Mouse (Mus musculus): Measurements from ENCODE around the gene Lpp. TPM values are rescaled to one million over a fixed set of nuclear protein-coding genes. Genes with fewer than 3 reads are reported as not detected.

Lpp gene
- polyA plus RNA-seq, 1 experiment from 2014 or later: 107 TPM

GRCm38 (mm10) chr16:24780545-24780944 lies 387.2 kb downstream of the Lpp start:
- Histone ChIP-seq H3K4me2 (replicated peaks; ENCODE audit: low read depth, low read length) (no peak overlapping the region), H3K36me3 (ENCODE audit: control insufficient read depth, insufficient read depth, low read length) (no peaks in the 10 kb centered on the region), H3K4me1 (ENCODE audit: control insufficient read depth, insufficient read depth, low read length) (no peaks in the 10 kb centered on the region), H3K27me3 (ENCODE audit: control insufficient read depth, insufficient read depth, low read length) (no peaks in the 10 kb centered on the region), H3K4me3 (ENCODE audit: low read depth, low read length) (no peak overlapping the region), H3K27ac (ENCODE audit: low read length) (no peak overlapping the region), H3K9ac (replicated peaks; ENCODE audit: low read depth, low read length) (no peak overlapping the region), H3K9me3 (ENCODE audit: control insufficient read depth, low read depth, low read length) (no peaks in the 10 kb centered on the region)
- no peak for ATAC-seq (ENCODE audit: insufficient number of reproducible peaks, insufficient read depth, low FRiP score, low read depth)
- 65% methylated on average over 7 of the region's 7 CpGs for WGBS

GRCm38 (mm10) chr16:24781922-24782321 lies 388.6 kb downstream of the Lpp start:
- Histone ChIP-seq H3K9me3 (ENCODE audit: control insufficient read depth, low read depth, low read length) (no peaks in the 10 kb centered on the region), H3K4me3 (ENCODE audit: low read depth, low read length) (no peak overlapping the region), H3K4me2 (replicated peaks; ENCODE audit: low read depth, low read length) (no peak overlapping the region), H3K27ac (ENCODE audit: low read length) (no peak overlapping the region), H3K4me1 (ENCODE audit: control insufficient read depth, insufficient read depth, low read length) (no peaks in the 10 kb centered on the region), H3K9ac (replicated peaks; ENCODE audit: low read depth, low read length) (no peak overlapping the region), H3K27me3 (ENCODE audit: control insufficient read depth, insufficient read depth, low read length) (no peaks in the 10 kb centered on the region), H3K36me3 (ENCODE audit: control insufficient read depth, insufficient read depth, low read length) (no peaks in the 10 kb centered on the region)
- WGBS: 64% methylated on average over 3 of the region's 3 CpGs
- no peak for ATAC-seq (ENCODE audit: insufficient number of reproducible peaks, insufficient read depth, low FRiP score, low read depth)

GRCm38 (mm10) chr16:24785651-24786050 lies 392.3 kb downstream of the Lpp start:
- Histone ChIP-seq H3K36me3 (ENCODE audit: control insufficient read depth, insufficient read depth, low read length) (no peaks in the 10 kb centered on the region), H3K9me3 (ENCODE audit: control insufficient read depth, low read depth, low read length) (no peaks in the 10 kb centered on the region), H3K9ac (replicated peaks; ENCODE audit: low read depth, low read length) (no peak overlapping the region), H3K4me3 (ENCODE audit: low read depth, low read length) (no peak overlapping the region), H3K27me3 (ENCODE audit: control insufficient read depth, insufficient read depth, low read length) (no peaks in the 10 kb centered on the region), H3K4me1 (ENCODE audit: control insufficient read depth, insufficient read depth, low read length) (no peaks in the 10 kb centered on the region), H3K4me2 (replicated peaks; ENCODE audit: low read depth, low read length) (no peak overlapping the region), H3K27ac (ENCODE audit: low read length) (no peak overlapping the region)
- ATAC-seq (ENCODE audit: insufficient number of reproducible peaks, insufficient read depth, low FRiP score, low read depth): no peak
- WGBS: 85% methylated on average over 1 of the region's 1 CpGs

DNA sequence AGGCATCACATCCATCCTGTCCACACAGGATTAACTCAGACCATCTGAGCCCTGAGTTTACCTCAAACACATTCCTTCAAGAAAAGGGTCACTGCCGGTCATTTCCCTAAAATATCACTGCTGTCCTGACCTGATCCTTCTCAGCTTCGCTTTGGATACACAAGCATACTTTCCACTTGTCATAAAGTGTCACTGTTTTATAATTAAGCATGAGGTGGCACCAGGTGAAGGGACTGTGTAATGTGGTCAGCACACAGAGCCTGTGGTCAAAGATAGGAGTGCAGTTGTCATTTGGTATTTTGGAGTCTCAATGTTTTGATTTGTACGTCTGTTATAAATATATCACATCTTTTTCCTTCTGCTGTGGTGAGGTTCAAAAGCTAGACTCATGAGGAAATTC lies 395.7 kb downstream of the Lpp start:
- no peak for ATAC-seq (ENCODE audit: insufficient number of reproducible peaks, insufficient read depth, low FRiP score, low read depth)
- no peaks in the 10 kb centered on the region for H3K27me3 ChIP-seq (ENCODE audit: control insufficient read depth, insufficient read depth, low read length)
- H3K4me2 ChIP-seq (replicated peaks; ENCODE audit: low read depth, low read length): no peak overlapping the region
- H3K36me3 ChIP-seq (ENCODE audit: control insufficient read depth, insufficient read depth, low read length): no peaks in the 10 kb centered on the region
- 59% methylated on average over 3 of the region's 3 CpGs for WGBS
- no peak overlapping the region for H3K4me3 ChIP-seq (ENCODE audit: low read depth, low read length)
- no peak overlapping the region for H3K27ac ChIP-seq (ENCODE audit: low read length)
- no peak overlapping the region for H3K9ac ChIP-seq (replicated peaks; ENCODE audit: low read depth, low read length)
- H3K9me3 ChIP-seq (ENCODE audit: control insufficient read depth, low read depth, low read length): no peaks in the 10 kb centered on the region
- H3K4me1 ChIP-seq (ENCODE audit: control insufficient read depth, insufficient read depth, low read length): 0 out of 2 replicates have a peak, but pooled peaks cover 2% of the 10 kb centered on the region

DNA sequence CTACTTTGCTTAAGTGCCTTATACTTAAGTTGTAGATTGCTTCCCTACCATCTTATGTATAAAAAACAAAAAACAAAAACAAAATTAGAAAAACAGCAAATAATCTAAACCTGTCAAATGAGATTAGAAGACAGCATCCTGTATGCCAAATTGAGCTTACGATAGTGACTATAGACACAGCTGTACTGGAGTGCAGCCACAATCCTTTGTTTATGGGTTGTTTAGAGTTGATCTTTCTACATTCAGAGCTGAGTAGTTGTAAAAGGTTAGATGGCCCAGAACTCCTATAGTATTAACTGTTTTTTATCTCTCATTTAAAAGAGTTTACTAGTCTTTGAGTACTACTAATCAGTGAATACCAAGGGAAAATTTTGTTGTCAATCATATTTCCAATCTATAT lies 398.1 kb downstream of the Lpp start:
- no peak for ATAC-seq (ENCODE audit: insufficient number of reproducible peaks, insufficient read depth, low FRiP score, low read depth)
- Histone ChIP-seq H3K4me2 (replicated peaks; ENCODE audit: low read depth, low read length) (no peak overlapping the region), H3K9ac (replicated peaks; ENCODE audit: low read depth, low read length) (no peak overlapping the region), H3K4me3 (ENCODE audit: low read depth, low read length) (no peak overlapping the region), H3K36me3 (ENCODE audit: control insufficient read depth, insufficient read depth, low read length) (no peaks in the 10 kb centered on the region), H3K27ac (ENCODE audit: low read length) (no peak overlapping the region), H3K9me3 (ENCODE audit: control insufficient read depth, low read depth, low read length) (no peaks in the 10 kb centered on the region), H3K4me1 (ENCODE audit: control insufficient read depth, insufficient read depth, low read length) (0 out of 2 replicates have a peak, but pooled peaks cover 2% of the 10 kb centered on the region), H3K27me3 (ENCODE audit: control insufficient read depth, insufficient read depth, low read length) (no peaks in the 10 kb centered on the region)
- WGBS: 89% methylated on average over 1 of the region's 1 CpGs

- no peak for ATAC-seq (ENCODE audit: insufficient number of reproducible peaks, insufficient read depth, low FRiP score, low read depth)
- no peak overlapping the region for H3K4me3 ChIP-seq (ENCODE audit: low read depth, low read length)
- no peak overlapping the region for H3K27ac ChIP-seq (ENCODE audit: low read length)
- 82% methylated on average over 4 of the region's 4 CpGs for WGBS
- 0 out of 2 replicates have a peak, but pooled peaks cover 2% of the 10 kb centered on the region for H3K4me1 ChIP-seq (ENCODE audit: control insufficient read depth, insufficient read depth, low read length)
- H3K9me3 ChIP-seq (ENCODE audit: control insufficient read depth, low read depth, low read length): no peaks in the 10 kb centered on the region
- H3K4me2 ChIP-seq (replicated peaks; ENCODE audit: low read depth, low read length): no peak overlapping the region
- H3K27me3 ChIP-seq (ENCODE audit: control insufficient read depth, insufficient read depth, low read length): no peaks in the 10 kb centered on the region
- no peaks in the 10 kb centered on the region for H3K36me3 ChIP-seq (ENCODE audit: control insufficient read depth, insufficient read depth, low read length)
- H3K9ac ChIP-seq (replicated peaks; ENCODE audit: low read depth, low read length): no peak overlapping the region
Measured at GRCm38 (mm10) chr16:24791984-24792383, 398.7 kb downstream of the Lpp start.

GRCm38 (mm10) chr16:24792836-24793235 lies 399.5 kb downstream of the Lpp start:
- Histone ChIP-seq H3K9ac (replicated peaks; ENCODE audit: low read depth, low read length) (no peak overlapping the region), H3K9me3 (ENCODE audit: control insufficient read depth, low read depth, low read length) (no peaks in the 10 kb centered on the region), H3K27me3 (ENCODE audit: control insufficient read depth, insufficient read depth, low read length) (no peaks in the 10 kb centered on the region), H3K4me1 (ENCODE audit: control insufficient read depth, insufficient read depth, low read length) (0 out of 2 replicates have a peak, but pooled peaks cover 2% of the 10 kb centered on the region), H3K4me2 (replicated peaks; ENCODE audit: low read depth, low read length) (no peak overlapping the region), H3K27ac (ENCODE audit: low read length) (no peak overlapping the region), H3K4me3 (ENCODE audit: low read depth, low read length) (no peak overlapping the region), H3K36me3 (ENCODE audit: control insufficient read depth, insufficient read depth, low read length) (no peaks in the 10 kb centered on the region)
- no peak for ATAC-seq (ENCODE audit: insufficient number of reproducible peaks, insufficient read depth, low FRiP score, low read depth)
- WGBS: 77% methylated on average over 4 of the region's 4 CpGs

GRCm38 (mm10) chr16:24794665-24795064 lies 401.4 kb downstream of the Lpp start:
- H3K4me2 ChIP-seq (replicated peaks; ENCODE audit: low read depth, low read length): no peak overlapping the region
- H3K27me3 ChIP-seq (ENCODE audit: control insufficient read depth, insufficient read depth, low read length): no peaks in the 10 kb centered on the region
- no peak for ATAC-seq (ENCODE audit: insufficient number of reproducible peaks, insufficient read depth, low FRiP score, low read depth)
- no peak overlapping the region for H3K9ac ChIP-seq (replicated peaks; ENCODE audit: low read depth, low read length)
- 74% methylated on average over 2 of the region's 2 CpGs for WGBS
- no peak overlapping the region for H3K4me3 ChIP-seq (ENCODE audit: low read depth, low read length)
- no peak overlapping the region for H3K27ac ChIP-seq (ENCODE audit: low read length)
- H3K9me3 ChIP-seq (ENCODE audit: control insufficient read depth, low read depth, low read length): no peaks in the 10 kb centered on the region
- no peaks in the 10 kb centered on the region for H3K36me3 ChIP-seq (ENCODE audit: control insufficient read depth, insufficient read depth, low read length)
- 0 out of 2 replicates have a peak, but pooled peaks cover 2% of the 10 kb centered on the region for H3K4me1 ChIP-seq (ENCODE audit: control insufficient read depth, insufficient read depth, low read length)

DNA sequence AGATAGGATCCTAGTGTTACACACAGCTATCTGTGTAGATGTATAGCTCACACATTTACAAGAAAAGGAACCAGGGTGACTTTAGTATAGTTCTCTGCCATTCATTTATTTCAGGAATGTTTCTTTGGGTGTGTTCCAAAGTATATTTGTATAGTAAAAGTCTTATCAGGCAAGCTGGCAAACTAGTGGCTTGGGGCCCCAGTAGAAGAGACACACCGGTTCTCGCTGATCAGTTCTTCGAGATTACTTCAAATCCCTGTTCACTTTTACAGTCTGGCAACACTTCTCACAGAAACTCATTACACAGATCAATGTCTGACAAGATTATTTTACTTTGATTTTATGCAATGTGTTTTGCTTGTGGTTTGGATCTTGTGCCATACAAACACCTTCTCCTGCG lies 408.0 kb downstream of the Lpp start:
- H3K4me2 ChIP-seq (replicated peaks; ENCODE audit: low read depth, low read length): no peak overlapping the region
- no peaks in the 10 kb centered on the region for H3K9me3 ChIP-seq (ENCODE audit: control insufficient read depth, low read depth, low read length)
- H3K9ac ChIP-seq (replicated peaks; ENCODE audit: low read depth, low read length): no peak overlapping the region
- no peaks in the 10 kb centered on the region for H3K4me1 ChIP-seq (ENCODE audit: control insufficient read depth, insufficient read depth, low read length)
- H3K36me3 ChIP-seq (ENCODE audit: control insufficient read depth, insufficient read depth, low read length): no peaks in the 10 kb centered on the region
- no peak overlapping the region for H3K4me3 ChIP-seq (ENCODE audit: low read depth, low read length)
- ATAC-seq (ENCODE audit: insufficient number of reproducible peaks, insufficient read depth, low FRiP score, low read depth): 0 out of 2 replicates have a peak, but pooled peaks have one; percentile 37
- WGBS: 67% methylated on average over 4 of the region's 4 CpGs
- H3K27ac ChIP-seq (ENCODE audit: low read length): no peak overlapping the region
- H3K27me3 ChIP-seq (ENCODE audit: control insufficient read depth, insufficient read depth, low read length): no peaks in the 10 kb centered on the region
